Mouse (Mus musculus): Measurements from ENCODE around the gene Cep112.

DNA sequence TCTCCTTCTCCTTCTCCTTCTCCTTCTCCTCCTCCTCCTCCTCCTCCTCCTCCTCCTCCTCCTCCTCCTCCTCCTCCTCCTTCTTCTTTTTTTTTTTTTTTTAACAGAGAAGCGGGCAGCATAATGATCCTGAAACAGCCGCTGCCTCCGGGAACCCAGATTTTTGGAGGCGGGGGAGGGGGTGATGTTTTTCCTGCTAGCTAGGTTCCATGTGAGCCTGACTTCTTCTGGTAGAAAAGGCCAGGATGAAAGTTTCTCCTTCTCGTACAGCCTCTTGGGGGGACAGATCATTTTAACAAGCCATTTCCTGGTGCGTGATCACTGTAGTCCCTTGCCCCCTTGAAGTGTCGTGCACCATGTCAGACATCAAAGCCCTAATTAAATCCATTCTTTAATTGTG is 467.4 kb downstream of the Cep112 start:
- no peak for TF ChIP-seq CTCF (IDR thresholded peaks at IDR 0.05; ENCODE audit: control insufficient read depth, insufficient read depth, low read length)
- no peak for TF ChIP-seq POLR2A (IDR thresholded peaks at IDR 0.05; ENCODE audit: borderline replicate concordance, control insufficient read depth, low read depth, low read length)

Data from bone marrow, adult 2 months (tissue).